Mouse (Mus musculus) MEL (cell line): ENCODE data around the gene Ap4s1.

Experiments used
- CTCF ChIP-seq, 3 experiments: IDR thresholded peaks in 2 of 3; conservative IDR thresholded peaks in 1 of 3; 2 replicates each; pipeline ENCODE4 v1.5.1; 2011 to 2012; ENCODE audit warnings: low read length in 3 of 3, low read depth in 2 of 3, mild to moderate bottlenecking in 2 of 3, improper control_type of control experiment in 1 of 3, inconsistent platforms in 1 of 3, mixed read lengths in 1 of 3, moderate library complexity in 1 of 3; ENCODE audit not compliant: control insufficient read depth in 1 of 3, insufficient read depth in 1 of 3, poor library complexity in 1 of 3, severe bottlenecking in 1 of 3
- HCFC1 ChIP-seq: IDR thresholded peaks from 2 replicates; pipeline ENCODE4 v1.6.1; 2012; ENCODE audit warnings: low read depth, mild to moderate bottlenecking, inconsistent platforms, low read length, improper control_type of control experiment, moderate library complexity
- NRF1 ChIP-seq: IDR thresholded peaks from 2 replicates; pipeline ENCODE4 v1.6.1; 2014; ENCODE audit warnings: low read depth, mild to moderate bottlenecking, inconsistent platforms, low read length, improper control_type of control experiment, moderate library complexity; ENCODE audit not compliant: poor library complexity, insufficient read depth, severe bottlenecking
- USF1 ChIP-seq: IDR thresholded peaks from 2 replicates; pipeline ENCODE4 v1.6.1; 2014; ENCODE audit warnings: low read depth, mild to moderate bottlenecking, inconsistent platforms, low read length, improper control_type of control experiment, moderate library complexity

DNA sequence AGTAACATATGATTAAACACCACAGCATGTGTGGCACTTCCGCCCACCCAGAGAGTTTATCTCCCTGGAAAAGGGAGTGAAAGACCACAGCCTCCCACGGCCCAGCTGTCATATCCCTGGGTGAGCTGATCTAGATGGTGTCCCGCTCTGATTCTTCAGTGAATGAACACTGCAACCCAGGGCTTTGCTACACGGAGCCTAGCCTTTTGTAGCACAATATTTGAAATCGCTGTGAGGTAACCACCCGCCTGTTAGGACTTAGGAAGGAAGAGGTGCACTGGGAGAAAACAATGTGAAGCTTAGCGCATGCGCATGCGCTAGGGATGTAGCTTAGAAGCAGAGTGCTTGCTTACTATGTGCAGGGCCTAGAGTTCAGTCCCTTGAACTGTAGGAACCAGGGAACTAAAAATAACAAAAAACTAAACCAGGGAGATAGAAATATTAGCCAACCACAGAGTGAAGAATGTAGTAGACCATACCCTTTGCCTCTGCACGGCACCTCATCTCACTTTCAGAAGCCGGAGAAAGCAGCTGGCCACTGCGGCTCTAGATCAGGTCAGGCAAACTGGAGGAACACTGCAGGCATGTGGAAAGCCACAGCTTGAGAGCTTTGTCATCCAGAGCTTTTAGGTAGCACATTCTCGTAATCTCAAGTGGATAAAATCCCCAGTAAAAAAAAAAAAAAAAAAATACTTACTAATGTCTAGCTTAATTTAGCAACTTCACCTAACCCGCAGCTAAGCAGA is 18.3 kb downstream of the Ap4s1 start:
- no peak for TF ChIP-seq HCFC1
- TF ChIP-seq USF1 = no peak
- no peak for TF ChIP-seq CTCF (IDR thresholded peaks at IDR 0.05 in 2 of 3, conservative IDR thresholded peaks at IDR 0.05 in 1 of 3; ENCODE audit: control insufficient read depth in 1 of 3, insufficient read depth in 1 of 3, low read depth in 2 of 3, low read length in 3 of 3, poor library complexity in 1 of 3, severe bottlenecking in 1 of 3)
- no peak for TF ChIP-seq NRF1
